Mouse (Mus musculus) intestine, embryonic 16.5 days (tissue): ENCODE data around the gene Camk2g. TPM values are rescaled to one million over a fixed set of nuclear protein-coding genes. Genes with fewer than 3 reads are reported as not detected.

Experiments used
- ATAC-seq: fragments of 200-750 bp; cut with Nextera tagmentation; 2 replicates; pipeline ENCODE4 v1.8.0; 2017; ENCODE audit warnings: moderate TSS enrichment, moderate library complexity
- H3K27ac ChIP-seq: fragments of 300-500 bp; sonication (generic); 2 replicates; pipeline ENCODE4 v1.5.1; 2014; ENCODE audit warnings: mild to moderate bottlenecking, low read length
- H3K27me3 ChIP-seq: fragments of 300-500 bp; sonication (generic); replicated peaks from 2 replicates; pipeline ENCODE4 v1.6.1; 2014; ENCODE audit warnings: low read length, control low read depth, mixed read lengths; ENCODE audit not compliant: control insufficient read depth, insufficient read depth
- H3K36me3 ChIP-seq: fragments of 300-500 bp; sonication (generic); 2 replicates; pipeline ENCODE4 v1.6.1; 2014; ENCODE audit warnings: low read length, control low read depth; ENCODE audit not compliant: control insufficient read depth, insufficient read depth
- H3K4me1 ChIP-seq: fragments of 300-500 bp; sonication (generic); 2 replicates; pipeline ENCODE4 v1.6.1; 2014; ENCODE audit warnings: low read length, control low read depth, mixed read lengths; ENCODE audit not compliant: control insufficient read depth, insufficient read depth
- H3K4me2 ChIP-seq: fragments of 300-500 bp; sonication (generic); 2 replicates; pipeline ENCODE4 v1.6.1; 2014; ENCODE audit warnings: low read depth, low read length, control low read depth
- H3K4me3 ChIP-seq: fragments of 300-500 bp; sonication (generic); 2 replicates; pipeline ENCODE4 v1.5.1; 2014; ENCODE audit warnings: mild to moderate bottlenecking, low read length
- H3K9ac ChIP-seq: fragments of 300-500 bp; sonication (generic); 2 replicates; pipeline ENCODE4 v1.6.1; 2014; ENCODE audit warnings: low read depth, low read length
- H3K9me3 ChIP-seq: fragments of 300-500 bp; sonication (generic); 2 replicates; pipeline ENCODE4 v1.6.1; 2016; ENCODE audit warnings: low read length, control low read depth; ENCODE audit not compliant: control insufficient read depth
- WGBS: fragments of 180-500 bp; shearing (Covaris S2); extraction: QIAGEN DNeasy Blood & Tissue Kit; methylation state at CpG from one replicate; pipeline ENCODE4 v1.1.7; 2014; 5-methylcytosine and 5-hydroxymethylcytosine counted together
- polyA plus RNA-seq: library from polyadenylated mRNA; unstranded; fragments of >200 nt; fragmentation: Nextera tagmentation; extraction: Ambion mirVana; gene quantifications from 2 replicates; pipeline ENCODE4 v1.2.1, GENCODE M21; 2015

The Camk2g gene
- polyA plus RNA-seq = 33.6 and 35.8 TPM in 2 replicates

DNA sequence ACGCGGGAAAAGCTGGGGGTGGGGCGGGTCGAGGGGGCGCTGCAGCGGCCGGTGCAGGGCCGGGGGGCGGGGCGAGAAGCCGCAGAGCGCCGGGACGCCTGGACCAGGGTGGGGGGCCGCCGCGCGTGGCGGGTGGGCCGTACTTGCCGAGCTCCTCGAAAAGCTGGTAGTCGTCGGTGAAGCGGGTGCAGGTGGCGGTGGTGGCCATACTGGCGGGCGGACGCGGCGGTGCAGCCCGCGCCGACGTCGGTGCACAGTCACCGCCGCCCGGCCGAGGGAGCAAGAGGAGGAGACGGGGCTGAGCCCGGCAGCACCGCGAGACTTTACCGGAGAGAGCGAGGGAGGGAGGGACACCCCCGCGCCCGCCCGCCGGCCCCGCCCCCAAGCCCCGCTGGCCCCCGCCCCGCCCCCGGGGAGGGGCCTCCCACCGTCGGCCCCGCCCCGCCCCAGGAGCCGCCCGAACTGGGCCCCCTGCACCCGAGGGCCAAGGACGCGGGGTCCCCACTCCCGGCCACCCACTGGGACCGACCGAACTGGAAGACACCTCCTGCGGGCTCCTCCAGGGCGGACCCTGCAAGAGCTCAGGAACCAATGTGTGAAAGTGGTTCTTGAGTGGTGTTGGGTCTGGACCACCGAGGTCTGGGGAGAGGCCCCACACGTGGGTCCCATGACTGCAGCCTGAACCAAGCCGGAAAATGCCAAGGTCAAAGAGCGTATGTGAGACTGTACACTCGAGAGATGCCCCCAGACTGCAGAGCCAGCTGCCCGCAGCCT, at the start of gene Camk2g:
Camk2g (minus strand) TSS at position 331 of the 774 bp plus-strand sequence.
- peak within 1 kb of the TSS; percentile 96 for H3K4me2 ChIP-seq
- peak within 1 kb of the TSS; percentile 79 for H3K4me3 ChIP-seq
- H3K27me3 ChIP-seq = no peaks in the 10 kb centered on the region
- ATAC-seq = peak; percentile 96
- H3K36me3 ChIP-seq = peaks cover 13% of the 10 kb centered on the region; the same call in 1 of the 2 replicates
- peak within 1 kb of the TSS; percentile 60 for H3K27ac ChIP-seq
- peak within 1 kb of the TSS; percentile 84 for H3K9ac ChIP-seq
- 1% methylated on average over 55 of the region's 76 CpGs for WGBS
- no peaks in the 10 kb centered on the region for H3K9me3 ChIP-seq
- H3K4me1 ChIP-seq = peaks cover 20% of the 10 kb centered on the region

GRCm38 (mm10) chr14:20842629-20843028, 48.7 kb upstream of the Camk2g start:
- 74% methylated on average over 3 of the region's 3 CpGs for WGBS
- Histone ChIP-seq H3K27ac (no peak overlapping the region), H3K4me2 (no peak overlapping the region), H3K9me3 (no peaks in the 10 kb centered on the region), H3K27me3 (no peaks in the 10 kb centered on the region), H3K4me1 (no peaks in the 10 kb centered on the region), H3K4me3 (no peak overlapping the region), H3K9ac (no peak overlapping the region), H3K36me3 (no peaks in the 10 kb centered on the region)
- no peak for ATAC-seq

DNA sequence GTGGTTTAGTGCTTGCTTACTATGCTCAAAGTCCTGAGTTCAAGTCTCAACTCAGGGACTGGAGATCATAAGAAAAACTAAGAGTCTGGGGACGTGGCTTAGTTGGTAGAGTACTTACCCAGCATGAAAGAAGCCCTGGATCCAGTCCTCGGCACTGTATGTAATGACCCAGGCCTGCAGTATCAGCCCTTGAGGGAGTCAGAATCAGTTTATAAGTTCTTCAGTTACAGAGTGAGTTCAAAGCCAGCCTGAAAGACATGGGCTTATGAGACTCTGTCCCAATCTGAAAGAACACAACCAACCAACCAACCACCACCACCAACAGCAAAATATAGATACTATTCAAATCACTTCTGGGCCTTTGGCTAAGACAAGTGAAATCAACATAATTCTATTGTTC, 47.6 kb upstream of the Camk2g start:
- Histone ChIP-seq H3K4me3 (no peak overlapping the region), H3K4me2 (no peak overlapping the region), H3K4me1 (no peaks in the 10 kb centered on the region), H3K9me3 (no peaks in the 10 kb centered on the region), H3K9ac (no peak overlapping the region), H3K27me3 (no peaks in the 10 kb centered on the region), H3K27ac (no peak overlapping the region), H3K36me3 (no peaks in the 10 kb centered on the region)
- WGBS = 86% methylated on average over 2 of the region's 2 CpGs
- no peak for ATAC-seq

- Histone ChIP-seq H3K9ac (no peak overlapping the region), H3K4me1 (no peaks in the 10 kb centered on the region), H3K27me3 (no peaks in the 10 kb centered on the region), H3K9me3 (no peaks in the 10 kb centered on the region), H3K36me3 (no peaks in the 10 kb centered on the region), H3K4me3 (no peak overlapping the region), H3K4me2 (no peak overlapping the region), H3K27ac (no peak overlapping the region)
- ATAC-seq = no peak
- WGBS = 76% methylated on average over 7 of the region's 7 CpGs
Observed at GRCm38 (mm10) chr14:20837681-20838080, 43.8 kb upstream of the Camk2g start.

DNA sequence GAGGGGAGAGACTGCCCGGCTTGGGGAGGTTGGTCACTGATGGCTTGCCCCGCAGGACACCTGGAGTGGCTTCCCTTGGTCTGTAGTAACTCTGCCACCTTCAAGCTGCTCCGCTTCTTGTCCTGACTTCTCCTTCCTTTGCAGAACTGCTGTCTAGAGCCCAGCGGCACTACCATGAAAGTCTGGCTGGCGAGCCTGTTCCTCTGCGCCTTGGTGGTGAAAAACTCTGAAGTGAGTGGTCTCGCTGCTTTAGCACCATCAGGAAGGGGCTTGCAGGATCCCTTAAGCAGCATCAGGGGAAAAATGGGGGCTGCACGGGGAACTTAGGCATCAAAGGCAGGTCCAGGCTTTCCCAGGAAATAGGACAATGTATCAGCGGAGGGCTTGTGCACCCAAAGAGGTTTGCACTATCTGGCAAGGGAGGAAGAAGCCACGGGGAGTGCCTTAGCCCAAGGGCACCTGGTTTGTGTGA, 43.1 kb upstream of the Camk2g start:
- H3K9ac ChIP-seq = peak overlapping the region; percentile 74
- WGBS = 10% methylated on average over 10 of the region's 10 CpGs
- H3K27me3 ChIP-seq = no peaks in the 10 kb centered on the region
- H3K36me3 ChIP-seq = no peaks in the 10 kb centered on the region
- H3K9me3 ChIP-seq = no peaks in the 10 kb centered on the region
- no peak overlapping the region for H3K27ac ChIP-seq
- peak overlapping the region; percentile 57 for H3K4me3 ChIP-seq
- H3K4me2 ChIP-seq = peak overlapping the region; percentile 94
- H3K4me1 ChIP-seq = no peaks in the 10 kb centered on the region
- ATAC-seq = no peak

GRCm38 (mm10) chr14:20836171-20836904, 42.5 kb upstream of the Camk2g start, which contains the start of gene Plau:
Gene Plau, plus strand, starts transcription at chr14:20836660.
- Histone ChIP-seq H3K4me3 (peak within 1 kb of the TSS; percentile 57), H3K27ac (no peak within 1 kb of the TSS)

DNA sequence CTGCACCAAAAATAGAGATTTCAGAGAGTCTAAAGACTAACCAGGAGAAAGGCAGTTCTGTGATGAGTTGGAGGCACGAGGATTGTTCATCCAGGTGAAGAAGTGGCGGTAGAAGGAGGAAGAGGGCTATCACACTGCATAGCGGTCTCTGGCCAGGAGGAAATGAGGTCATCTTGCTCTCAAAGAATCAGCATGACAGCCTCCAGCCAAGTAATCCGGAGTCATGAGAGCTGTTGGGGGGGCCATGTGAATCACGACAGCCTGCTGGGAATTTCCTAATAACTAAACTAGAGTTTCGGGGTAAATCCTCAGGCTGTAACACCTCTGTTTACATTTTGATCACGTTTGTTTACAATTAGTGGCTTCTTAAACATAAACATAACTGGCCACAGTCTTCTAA, 40.2 kb upstream of the Camk2g start:
- Histone ChIP-seq H3K9ac (no peak overlapping the region), H3K4me2 (no peak overlapping the region), H3K27me3 (no peaks in the 10 kb centered on the region), H3K4me3 (no peak overlapping the region), H3K27ac (no peak overlapping the region), H3K36me3 (no peaks in the 10 kb centered on the region), H3K4me1 (no peaks in the 10 kb centered on the region; the same call in 1 of the 2 replicates), H3K9me3 (no peaks in the 10 kb centered on the region)
- ATAC-seq = no peak
- WGBS = 43% methylated on average over 7 of the region's 7 CpGs

More at GRCm38 (mm10) chr14:20836171-20836904, 42.5 kb upstream of the Camk2g start, which contains the start of gene Plau:
- Histone ChIP-seq H3K4me2 (peak within 1 kb of the TSS; percentile 94), H3K9ac (peak within 1 kb of the TSS; percentile 74), H3K9me3 (no peaks in the 10 kb centered on the region), H3K36me3 (no peaks in the 10 kb centered on the region), H3K4me1 (no peaks in the 10 kb centered on the region; the same call in 1 of the 2 replicates), H3K27me3 (no peaks in the 10 kb centered on the region)
- WGBS = under 1% methylated on average over 33 of the region's 33 CpGs
- ATAC-seq = peak; percentile 97

GRCm38 (mm10) chr14:20833525-20833924, 39.6 kb upstream of the Camk2g start:
- no peak overlapping the region for H3K27ac ChIP-seq

DNA sequence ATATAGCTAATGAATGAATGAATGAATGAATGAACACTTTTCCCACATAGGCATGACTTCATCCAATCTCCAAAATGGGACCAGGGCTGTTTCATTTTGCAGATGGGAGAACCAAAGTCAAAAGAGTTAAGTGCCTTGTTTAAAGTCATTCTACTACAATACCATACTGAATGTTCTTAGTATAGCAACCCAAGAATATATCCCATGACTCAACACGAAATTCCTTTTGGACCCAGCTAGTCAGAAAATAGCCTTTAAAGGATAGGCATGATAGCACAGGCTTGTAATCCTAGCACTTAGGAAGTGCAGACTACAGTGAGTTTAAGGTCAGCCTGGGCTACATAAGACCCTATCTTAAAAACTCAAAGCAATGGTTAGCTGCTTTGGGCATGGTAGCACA, 38.0 kb upstream of the Camk2g start:
- no peaks in the 10 kb centered on the region for H3K27me3 ChIP-seq
- WGBS = 94% methylated on average over 1 of the region's 1 CpGs
- no peak for ATAC-seq
- no peaks in the 10 kb centered on the region for H3K9me3 ChIP-seq
- H3K9ac ChIP-seq = no peak overlapping the region
- H3K36me3 ChIP-seq = no peaks in the 10 kb centered on the region
- H3K4me3 ChIP-seq = no peak overlapping the region
- no peaks in the 10 kb centered on the region; the same call in 1 of the 2 replicates for H3K4me1 ChIP-seq
- no peak overlapping the region for H3K27ac ChIP-seq
- H3K4me2 ChIP-seq = no peak overlapping the region

More at GRCm38 (mm10) chr14:20833525-20833924, 39.6 kb upstream of the Camk2g start:
- Histone ChIP-seq H3K27me3 (no peaks in the 10 kb centered on the region), H3K4me3 (no peak overlapping the region), H3K9ac (no peak overlapping the region), H3K4me1 (no peaks in the 10 kb centered on the region; the same call in 1 of the 2 replicates), H3K9me3 (no peaks in the 10 kb centered on the region), H3K4me2 (no peak overlapping the region), H3K36me3 (no peaks in the 10 kb centered on the region)
- no peak for ATAC-seq
- WGBS = 80% methylated on average over 4 of the region's 4 CpGs
